Comparison of ENCODE assay signal across 8 mouse cellular contexts in the genomic region with DNA sequence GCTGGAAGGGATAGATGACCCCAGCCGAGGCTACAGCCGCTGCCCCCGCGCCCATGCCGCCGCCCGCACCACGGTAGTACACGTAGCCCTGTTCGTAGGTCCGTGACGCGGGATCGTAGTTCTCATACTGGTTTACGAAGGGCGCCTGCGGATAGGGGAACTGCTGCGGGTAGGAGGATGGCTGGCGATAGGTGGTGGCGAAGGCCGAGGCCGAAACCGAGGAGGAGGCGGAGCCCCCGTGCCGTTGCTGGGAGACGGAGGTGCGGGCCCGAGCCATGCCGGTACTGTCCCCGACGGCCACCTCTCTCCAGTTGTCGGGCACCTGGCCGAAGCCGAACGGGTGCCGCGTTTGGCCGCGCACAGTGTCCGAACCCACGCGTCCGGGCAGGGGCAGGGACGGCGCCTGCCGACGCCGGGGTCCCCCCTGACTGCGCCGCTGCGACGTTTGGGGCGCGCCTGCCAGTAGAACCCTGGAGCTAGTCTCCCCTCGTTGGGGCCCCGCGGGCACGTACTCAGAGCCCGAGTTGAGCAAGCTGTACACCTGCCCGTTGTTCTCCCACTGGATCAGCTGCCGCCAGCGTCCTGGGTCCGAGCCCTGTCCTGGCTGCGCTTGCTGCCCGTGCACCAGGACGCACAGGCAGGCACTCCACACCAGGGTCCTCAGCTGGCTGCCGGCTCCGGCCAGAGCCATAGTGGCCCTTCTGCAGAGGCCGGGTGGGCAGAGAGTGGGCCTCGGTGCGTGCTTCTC. TPM values are rescaled to one million over a fixed set of nuclear protein-coding genes. Genes with fewer than 3 reads are reported as not detected.
DNase-seq lines count a peak whose midpoint lies in the region; ATAC-seq and TF ChIP-seq lines count a peak whose summit lies in the region.

No protein-coding gene starts in this region.

- peaks cover 3% of the 10 kb centered on the region; the same call in 1 of the 2 replicates for H3K4me1 ChIP-seq in cerebellum, adult 2 months (ENCODE audit: control insufficient read depth, insufficient read depth, low read length)
- no peaks in the 10 kb centered on the region for H3K4me1 ChIP-seq in forebrain, postnatal 0 days (ENCODE audit: insufficient read depth)
- peaks cover 22% of the 10 kb centered on the region for H3K4me1 ChIP-seq in midbrain, embryonic 11.5 days (ENCODE audit: control insufficient read depth, insufficient read depth, low read length)

- no peak overlapping the region for H3K27ac ChIP-seq in cerebellum, adult 2 months (ENCODE audit: insufficient read depth, low read length)
- no peak overlapping the region for H3K27ac ChIP-seq in forebrain, postnatal 0 days (ENCODE audit: low read depth, low read length)
- no peak overlapping the region for H3K27ac ChIP-seq in midbrain, embryonic 11.5 days (ENCODE audit: low read depth, low read length)

- no peaks in the 10 kb centered on the region for H3K36me3 ChIP-seq in forebrain, postnatal 0 days (ENCODE audit: insufficient read depth)
- H3K36me3 ChIP-seq in midbrain, embryonic 11.5 days (ENCODE audit: control insufficient read depth, insufficient read depth, low read length) = no peaks in the 10 kb centered on the region

- TF ChIP-seq POLR2A in cerebellum, adult 2 months (IDR thresholded peaks at IDR 0.05; ENCODE audit: borderline replicate concordance, insufficient read depth, low read length) = no peak

- peak overlapping the region; percentile 52 for H3K4me2 ChIP-seq in forebrain, postnatal 0 days (ENCODE audit: low read depth)
- peak overlapping the region; percentile 59 for H3K4me2 ChIP-seq in midbrain, embryonic 11.5 days

- H3K9ac ChIP-seq in forebrain, postnatal 0 days = peak overlapping the region; percentile 40
- peak overlapping the region; percentile 41 for H3K9ac ChIP-seq in midbrain, embryonic 11.5 days (ENCODE audit: low read length)

- H3K27me3 ChIP-seq in cerebellum, adult 2 months (ENCODE audit: control insufficient read depth, insufficient read depth, low read length) = no peaks in the 10 kb centered on the region; the same call in 1 of the 2 replicates
- peaks cover 9% of the 10 kb centered on the region; the same call in 1 of the 2 replicates for H3K27me3 ChIP-seq in forebrain, postnatal 0 days (ENCODE audit: insufficient read depth, low read length)
- peaks cover 21% of the 10 kb centered on the region for H3K27me3 ChIP-seq in midbrain, embryonic 11.5 days (ENCODE audit: control insufficient read depth, insufficient read depth, low read length)

- ATAC-seq in forebrain, postnatal 0 days = peak; percentile 12
- ATAC-seq in midbrain, embryonic 11.5 days (ENCODE audit: low FRiP score) = peak; percentile 51

- WGBS in cerebellum, adult 2 months = 5% methylated on average over 72 of the region's 72 CpGs
- 2% methylated on average over 71 of the region's 72 CpGs for WGBS in forebrain, postnatal 0 days
- WGBS in midbrain, embryonic 11.5 days = 2% methylated on average over 63 of the region's 72 CpGs

- no peak for DNase-seq in cerebellum, adult 2 months
- DNase-seq in cerebellum, adult 18-20 months = no peak
- peak; percentile 70 for DNase-seq in ZHBTc4 (ENCODE audit: low read depth, low spot score)
- DNase-seq in forebrain, postnatal 0 days = no peak
- DNase-seq in kidney, postnatal 14 days = peak; percentile 68
- peak; percentile 93 for DNase-seq in midbrain, embryonic 11.5 days (ENCODE audit: low spot score, missing footprints)
- no peak for DNase-seq in left cerebral cortex, adult 9 months (ENCODE audit: low spot score in 2 of 2)
- no peak for DNase-seq in cerebellum, adult 9-11 months

- TF ChIP-seq CTCF in cerebellum, adult 2 months (IDR thresholded peaks at IDR 0.05; ENCODE audit: borderline replicate concordance, insufficient read depth, low read depth, low read length) = no peak
- no peak for TF ChIP-seq CTCF in forebrain, postnatal 0 days (IDR thresholded peaks at IDR 0.05; ENCODE audit: low read depth)

- no peaks in the 10 kb centered on the region for H3K9me3 ChIP-seq in forebrain, postnatal 0 days (ENCODE audit: low read length)
- H3K9me3 ChIP-seq in midbrain, embryonic 11.5 days (ENCODE audit: control insufficient read depth, low read length) = no peaks in the 10 kb centered on the region

- H3K4me3 ChIP-seq in cerebellum, adult 2 months (replicated peaks; ENCODE audit: insufficient read depth, low read depth, low read length) = peak overlapping the region; percentile 15
- H3K4me3 ChIP-seq in forebrain, postnatal 0 days (ENCODE audit: low read depth, low read length) = peak overlapping the region; percentile 37
- H3K4me3 ChIP-seq in midbrain, embryonic 11.5 days (ENCODE audit: low read depth, low read length) = peak overlapping the region; percentile 34

RNA-seq across cellular contexts. Expression of a gene that starts 0.6 kb away (rescaled TPM):
- 2.3 and 2.7 TPM in 2 replicates for polyA plus RNA-seq in cerebellum, adult 2 months (2012; rRNA removed)
- total RNA-seq in forebrain, postnatal 0 days (2014; rRNA removed) = 6.0 and 9.4 TPM in 2 replicates
- polyA plus RNA-seq in forebrain, postnatal 0 days (2015; fragmentation: Nextera tagmentation; extraction: Ambion mirVana) = 8.0 and 9.6 TPM in 2 replicates
- 9.9 TPM in 2 replicates for polyA plus RNA-seq in midbrain, embryonic 11.5 days (2014; fragmentation: Nextera tagmentation; extraction: Ambion mirVana)

RNA-seq across cellular contexts. Expression of a gene that starts 57.9 kb away (rescaled TPM):
- polyA plus RNA-seq in cerebellum, adult 2 months (2012; rRNA removed) = not detected in 2 replicates
- total RNA-seq in forebrain, postnatal 0 days (2014; rRNA removed) = not detected in 2 replicates
- polyA plus RNA-seq in forebrain, postnatal 0 days (2015; fragmentation: Nextera tagmentation; extraction: Ambion mirVana) = not detected in 2 replicates
- polyA plus RNA-seq in midbrain, embryonic 11.5 days (2014; fragmentation: Nextera tagmentation; extraction: Ambion mirVana) = not detected in 2 replicates

RNA-seq across cellular contexts. Expression of a gene that starts 59.4 kb away (rescaled TPM):
- polyA plus RNA-seq in cerebellum, adult 2 months (2012; rRNA removed) = 98.3 and 99.1 TPM in 2 replicates
- total RNA-seq in forebrain, postnatal 0 days (2014; rRNA removed) = 148 and 149 TPM in 2 replicates
- polyA plus RNA-seq in forebrain, postnatal 0 days (2015; fragmentation: Nextera tagmentation; extraction: Ambion mirVana) = 142 and 144 TPM in 2 replicates
- 27.6 and 29.7 TPM in 2 replicates for polyA plus RNA-seq in midbrain, embryonic 11.5 days (2014; fragmentation: Nextera tagmentation; extraction: Ambion mirVana)

Comparison
In these comparisons a context has a peak if more than half of its experiments do, and no peak if none do; other contexts are left out.
1. DNase-seq: peak in ZHBTc4 (single experiment), kidney, postnatal 14 days (single experiment) and midbrain, embryonic 11.5 days (single experiment); none in cerebellum, adult 2 months (0 of 2), cerebellum, adult 18-20 months (0 of 2), forebrain, postnatal 0 days (single experiment), left cerebral cortex, adult 9 months (0 of 2) and cerebellum, adult 9-11 months (single experiment).
2. Peak in every context shown above with its lines, with median percentiles within 50 percentile points of each other: H3K4me3 ChIP-seq.